In the genomic region with DNA sequence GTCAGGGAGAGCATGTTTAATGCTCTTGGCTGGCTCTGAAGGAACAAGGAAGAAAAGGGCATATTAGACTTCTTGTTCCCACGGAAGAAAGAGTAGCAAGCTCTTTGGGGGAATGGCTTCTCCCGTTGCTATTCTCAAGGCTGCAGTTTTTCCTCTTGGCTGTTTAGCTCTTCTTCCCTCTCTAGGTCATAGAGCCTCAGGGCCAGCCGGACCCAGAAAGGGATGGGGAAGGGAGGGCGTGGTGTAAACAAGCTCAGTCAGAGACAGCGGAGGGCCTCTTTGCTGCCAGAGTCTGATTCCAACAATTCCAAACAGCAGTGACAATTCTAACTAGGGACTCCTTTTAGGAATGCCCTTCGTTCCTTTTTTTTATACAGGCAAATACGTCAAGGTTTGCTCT, we compare ENCODE assay signal across 10 mouse cellular contexts. TPM values are rescaled to one million over a fixed set of nuclear protein-coding genes. Genes with fewer than 3 reads are reported as not detected.
A peak's percentile ranks its signal among the peaks of the same experiment; 100 is the strongest.
DNase-seq lines count a peak whose midpoint lies in the region; ATAC-seq lines count a peak whose summit lies in the region.
"Had no signal": no experiment of that assay in that cellular context is flagged by ENCODE, and none has a peak within 500 bp of the region (broad histone marks: within the 10 kb centered on the region; RNA-seq: fewer than 3 reads in every experiment).

No protein-coding gene starts in this region.

- H3K4me2 ChIP-seq in lung, embryonic 15.5 days: peak overlapping the region; percentile 26; the same call in 1 of the 2 replicates
- no peak overlapping the region for H3K4me2 ChIP-seq in hindbrain, embryonic 13.5 days
- H3K4me2 ChIP-seq: midbrain, embryonic 12.5 days had no signal

- DNase-seq in gastrocnemius, adult 18-20 months (ENCODE audit: low spot score): peak; percentile 30
- DNase-seq in gastrocnemius, postnatal 4 days (ENCODE audit: low spot score in 2 of 2): no peak
- DNase-seq in urinary bladder, postnatal 14 days (ENCODE audit: low spot score): peak; percentile 11
- no peak for DNase-seq in urinary bladder, adult 2 months (ENCODE audit: low spot score)
- DNase-seq in thymus, postnatal 25 days: no peak
- DNase-seq in thymus, postnatal 10 days (ENCODE audit: low spot score in 2 of 2): no peak
- DNase-seq: spleen, adult 18-20 months had no signal

- H3K4me1 ChIP-seq in lung, embryonic 15.5 days: peaks cover 11% of the 10 kb centered on the region; the same call in 1 of the 2 replicates
- H3K4me1 ChIP-seq in hindbrain, embryonic 13.5 days (replicated peaks): no peaks in the 10 kb centered on the region
- H3K4me1 ChIP-seq: midbrain, embryonic 12.5 days had no signal

- ATAC-seq in lung, embryonic 15.5 days (ENCODE audit: borderline replicate concordance, extremely low read depth, low FRiP score, low TSS enrichment): no peak; the same call in 1 of the 2 replicates
- ATAC-seq in hindbrain, embryonic 13.5 days (ENCODE audit: low FRiP score): no peak

- no peaks in the 10 kb centered on the region for H3K9me3 ChIP-seq in lung, embryonic 15.5 days
- H3K9me3 ChIP-seq in hindbrain, embryonic 13.5 days: no peaks in the 10 kb centered on the region
- H3K9me3 ChIP-seq: midbrain, embryonic 12.5 days had no signal

- H3K9ac ChIP-seq in lung, embryonic 15.5 days: no peak overlapping the region
- no peak overlapping the region for H3K9ac ChIP-seq in hindbrain, embryonic 13.5 days
- H3K9ac ChIP-seq: midbrain, embryonic 12.5 days had no signal

- no peak overlapping the region for H3K4me3 ChIP-seq in lung, embryonic 15.5 days
- no peak overlapping the region for H3K4me3 ChIP-seq in hindbrain, embryonic 13.5 days
- H3K4me3 ChIP-seq: midbrain, embryonic 12.5 days had no signal

- 24% methylated on average over 7 of the region's 7 CpGs for WGBS in lung, embryonic 15.5 days
- WGBS in hindbrain, embryonic 13.5 days: 76% methylated on average over 7 of the region's 7 CpGs

- no peaks in the 10 kb centered on the region for H3K27me3 ChIP-seq in lung, embryonic 15.5 days
- H3K27me3 ChIP-seq in hindbrain, embryonic 13.5 days: no peaks in the 10 kb centered on the region
- H3K27me3 ChIP-seq: midbrain, embryonic 12.5 days had no signal

- H3K27ac ChIP-seq in lung, embryonic 15.5 days: peak overlapping the region; percentile 49
- no peak overlapping the region for H3K27ac ChIP-seq in hindbrain, embryonic 13.5 days
- H3K27ac ChIP-seq: midbrain, embryonic 12.5 days had no signal

- no peaks in the 10 kb centered on the region for H3K36me3 ChIP-seq in lung, embryonic 15.5 days
- H3K36me3 ChIP-seq in hindbrain, embryonic 13.5 days: no peaks in the 10 kb centered on the region
- H3K36me3 ChIP-seq: midbrain, embryonic 12.5 days had no signal

RNA-seq across cellular contexts. Expression of gene Neb, which starts 7.8 kb away (rescaled TPM):
- 1,000 to 10,000 TPM; 5,308 to 5,533 TPM for total RNA-seq in gastrocnemius, adult 18-20 months (2021)
- 1,000 to 10,000 TPM; 2,428 to 2,570 TPM for total RNA-seq in gastrocnemius, postnatal 4 days (2021)
- 0.63 and 0.70 TPM in 2 replicates for polyA plus RNA-seq in urinary bladder, adult 2 months (2012; rRNA removed)
- polyA plus RNA-seq in lung, embryonic 15.5 days (2015; fragmentation: Nextera tagmentation; extraction: Ambion mirVana): 1.7 and 2.7 TPM in 2 replicates
- polyA plus RNA-seq in hindbrain, embryonic 13.5 days (2015; fragmentation: Nextera tagmentation; extraction: Ambion mirVana): 1.2 and 2.0 TPM in 2 replicates

RNA-seq across cellular contexts. Expression of gene Arl5a, which starts 38.7 kb away (rescaled TPM):
- 10 to 100 TPM; 31.5 to 32.0 TPM for total RNA-seq in gastrocnemius, adult 18-20 months (2021)
- total RNA-seq in gastrocnemius, postnatal 4 days (2021): 10 to 100 TPM; 46.0 to 51.7 TPM
- polyA plus RNA-seq in urinary bladder, adult 2 months (2012; rRNA removed): 34.6 and 36.7 TPM in 2 replicates
- polyA plus RNA-seq in lung, embryonic 15.5 days (2015; fragmentation: Nextera tagmentation; extraction: Ambion mirVana): 40.0 and 40.2 TPM in 2 replicates
- 39.9 and 40.2 TPM in 2 replicates for polyA plus RNA-seq in hindbrain, embryonic 13.5 days (2015; fragmentation: Nextera tagmentation; extraction: Ambion mirVana)

Comparison
In these comparisons a context has a peak if more than half of its experiments do, and no peak if none do; other contexts are left out.
1. DNase-seq: peak in gastrocnemius, adult 18-20 months (single experiment) and urinary bladder, postnatal 14 days (single experiment); none in gastrocnemius, postnatal 4 days (0 of 2), urinary bladder, adult 2 months (single experiment), thymus, postnatal 25 days (single experiment) and thymus, postnatal 10 days (0 of 2).